Mouse (Mus musculus) adrenal gland, adult 8-10 months (tissue): ENCODE measurements around the gene Baz1b. TPM values are rescaled to one million over a fixed set of nuclear protein-coding genes. Genes with fewer than 3 reads are reported as not detected.

Source experiments
- DNase-seq: peaks from one replicate; pipeline ENCODE4 v3.0.0; 2022
- total RNA-seq, 4 experiments: library from RNA; stranded (reverse); gene quantifications; 2 replicates each; pipeline ENCODE4 v1.2.4; 2022

Gene Baz1b
- total RNA-seq = 100 to 1,000 TPM in 1 of 4 experiments, 10 to 100 TPM in 3; 71.4 to 118 (median 94.8) TPM

DNA sequence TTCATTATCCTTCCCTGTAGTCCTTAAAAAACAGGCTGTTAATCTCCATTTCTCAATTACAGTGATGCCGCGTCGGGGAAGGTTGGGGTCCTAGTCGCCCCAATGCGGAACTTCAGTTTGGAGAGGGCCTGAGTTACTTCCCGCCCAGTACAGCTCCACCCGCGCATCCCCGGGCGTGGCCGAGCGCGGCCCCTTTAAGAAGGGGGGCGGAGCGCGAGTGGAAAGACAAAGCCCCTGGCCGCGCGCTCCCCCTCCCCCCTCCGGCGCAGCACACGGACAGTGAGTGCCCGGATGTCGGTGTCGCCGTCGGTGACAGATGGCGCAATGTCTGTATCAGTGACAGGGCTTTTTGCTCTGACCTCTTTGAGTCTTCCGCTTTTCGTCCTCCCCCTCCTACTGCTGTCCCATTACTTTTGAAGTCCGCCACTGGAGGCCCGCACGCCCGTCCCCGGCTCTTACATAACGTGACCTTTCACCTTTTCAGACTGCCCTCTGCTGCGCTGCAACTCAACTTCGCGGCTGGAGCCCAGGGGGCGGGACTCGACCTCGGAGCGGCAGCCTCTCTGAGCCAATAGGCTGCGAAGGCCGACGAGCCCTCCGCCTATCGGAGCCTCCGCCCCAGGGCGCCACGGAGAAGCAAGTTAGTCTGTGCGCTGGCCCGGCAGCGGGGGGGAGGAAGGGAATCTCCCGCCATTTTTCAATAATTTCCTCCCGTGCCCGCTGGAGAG lies at the start of gene Baz1b:
Gene Baz1b, plus strand, starts transcription at position 644 of the 728 bp plus-strand sequence.
- peak; percentile 99 for DNase-seq

DNA sequence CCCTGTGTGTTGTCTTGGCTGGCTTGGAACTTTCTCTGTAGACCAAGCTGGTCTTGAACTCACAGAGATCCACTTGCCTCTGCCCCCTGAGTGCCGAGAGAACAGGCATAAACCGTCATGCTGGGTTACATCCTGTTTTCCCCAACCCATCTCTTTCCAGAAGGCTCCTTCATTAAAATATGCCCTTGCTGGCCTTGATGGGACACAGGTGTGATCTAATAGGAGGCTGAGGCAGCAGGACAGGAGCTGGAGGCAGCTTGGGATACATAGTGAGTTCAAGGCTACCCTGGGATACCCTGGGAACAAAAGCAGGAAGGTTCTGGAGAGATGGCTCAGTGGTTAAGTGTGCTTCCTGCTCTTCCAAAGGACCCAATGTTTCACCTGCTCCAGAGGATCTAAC lies 47.2 kb upstream of the Baz1b start:
- no peak for DNase-seq

DNA sequence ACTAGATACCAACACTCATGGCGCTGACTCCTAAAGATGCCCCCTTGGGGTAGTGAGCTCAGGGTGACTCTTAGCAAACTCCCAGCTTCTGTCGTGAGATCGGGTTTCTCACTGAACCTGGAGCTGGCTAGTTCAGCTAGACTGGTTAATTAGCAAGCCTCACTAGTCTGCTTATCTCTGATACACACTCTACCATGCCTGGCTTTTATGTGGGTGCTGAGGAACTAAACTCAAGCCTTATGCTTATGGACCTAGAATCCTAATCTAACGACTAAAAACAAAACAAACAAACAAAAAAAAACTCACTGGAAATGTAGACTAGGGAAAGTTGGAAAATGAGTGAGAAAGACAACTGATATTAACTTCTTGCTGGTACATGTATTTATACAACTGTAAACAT lies 42.6 kb upstream of the Baz1b start:
- no peak for DNase-seq

DNA sequence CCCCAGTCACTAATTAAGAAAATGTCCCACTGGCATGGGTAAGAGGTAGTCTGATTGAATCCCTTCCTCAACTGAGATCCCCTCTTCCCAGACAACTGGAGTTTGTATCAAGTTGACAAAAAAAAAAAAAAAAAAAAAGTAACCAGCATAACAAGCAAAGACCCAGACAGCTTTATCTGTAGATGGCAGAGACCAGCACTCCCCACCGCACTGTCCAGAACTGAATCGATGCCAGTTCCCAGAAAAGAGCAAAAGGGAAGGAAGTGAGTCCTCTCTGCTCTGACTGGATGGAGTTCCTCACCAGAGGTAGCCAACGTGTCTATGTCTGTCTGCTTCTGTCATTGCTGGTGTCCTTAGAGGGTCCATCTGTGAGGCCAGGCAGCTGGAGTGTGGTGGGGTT lies 41.5 kb upstream of the Baz1b start:
- DNase-seq = no peak

DNA sequence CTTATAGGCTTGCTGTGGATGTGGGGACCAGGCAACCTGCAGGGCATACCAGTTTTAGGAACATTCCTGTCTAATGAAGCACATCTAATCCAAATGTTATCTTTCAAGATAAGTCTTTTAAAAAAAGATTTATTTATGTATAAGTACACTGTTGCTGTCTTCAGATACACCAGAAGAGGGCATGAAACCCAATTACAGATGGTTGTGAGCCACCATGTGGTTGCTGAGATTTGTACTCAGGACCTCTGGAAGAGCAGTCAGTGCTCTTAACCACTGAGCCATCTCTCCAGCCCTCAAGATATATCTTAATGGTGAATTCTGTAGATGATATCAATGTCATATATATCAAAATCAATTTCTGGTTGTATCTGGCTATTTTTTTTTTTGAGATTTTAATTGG lies 41.1 kb upstream of the Baz1b start:
- DNase-seq = no peak

DNA sequence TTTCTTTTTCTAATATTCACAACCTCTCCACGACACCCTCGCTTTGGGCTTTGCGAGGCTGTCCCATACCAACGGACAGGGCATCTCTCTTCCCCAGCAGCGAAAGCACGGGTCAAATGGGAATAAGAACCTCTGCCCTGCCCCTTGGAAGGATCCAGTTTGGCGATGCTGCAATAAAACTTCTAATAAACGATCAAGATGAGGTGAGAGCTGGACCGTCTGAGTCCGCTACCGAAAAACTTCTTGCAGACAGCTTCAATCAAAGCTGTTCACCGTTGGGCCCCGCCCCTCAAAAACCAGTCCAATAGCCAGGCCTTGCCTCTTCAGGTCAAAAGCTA lies 38.4 kb upstream of the Baz1b start:
- DNase-seq = no peak

DNA sequence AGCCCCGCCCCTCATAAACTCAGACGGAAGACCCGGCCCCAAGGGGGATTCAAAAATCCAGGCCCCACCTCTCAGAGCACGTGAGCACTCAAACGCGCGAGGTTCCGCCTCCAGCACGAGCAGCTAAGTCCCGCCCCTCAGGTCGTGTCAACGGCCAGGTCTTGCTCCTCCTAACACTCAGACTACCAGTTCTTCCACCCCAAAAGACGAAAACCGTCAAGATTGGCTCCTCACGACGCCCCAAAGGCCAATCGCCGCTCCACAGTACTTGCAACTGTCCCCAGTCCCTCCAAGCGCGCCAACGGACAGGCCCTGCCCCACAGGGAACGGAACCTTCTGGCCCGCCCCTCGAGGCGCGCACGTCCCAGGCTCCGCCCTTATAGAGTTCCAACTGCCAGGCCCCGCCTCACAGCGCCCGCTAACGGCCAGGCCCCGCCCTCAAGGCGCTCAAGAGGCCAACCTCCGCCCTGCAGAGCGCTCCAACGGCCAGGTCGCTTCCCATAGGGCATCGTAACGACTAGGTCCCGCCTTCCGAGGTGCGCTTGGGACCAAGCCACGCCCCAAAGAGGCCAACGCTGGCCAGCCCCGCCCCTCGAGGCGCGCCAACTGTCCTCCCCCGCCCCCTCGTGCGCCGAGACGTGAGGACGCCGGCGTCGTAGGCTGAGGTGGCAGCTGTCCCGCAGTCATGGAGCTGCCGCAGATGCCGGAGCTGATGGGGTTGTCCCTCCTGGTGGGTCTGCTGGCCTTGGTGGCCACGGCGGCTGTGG lies 37.8 kb upstream of the Baz1b start, which contains the start of gene Tbl2:
Gene Tbl2, plus strand, starts transcription at position 605 of the 767 bp plus-strand sequence.
- DNase-seq = peak; percentile 99

DNA sequence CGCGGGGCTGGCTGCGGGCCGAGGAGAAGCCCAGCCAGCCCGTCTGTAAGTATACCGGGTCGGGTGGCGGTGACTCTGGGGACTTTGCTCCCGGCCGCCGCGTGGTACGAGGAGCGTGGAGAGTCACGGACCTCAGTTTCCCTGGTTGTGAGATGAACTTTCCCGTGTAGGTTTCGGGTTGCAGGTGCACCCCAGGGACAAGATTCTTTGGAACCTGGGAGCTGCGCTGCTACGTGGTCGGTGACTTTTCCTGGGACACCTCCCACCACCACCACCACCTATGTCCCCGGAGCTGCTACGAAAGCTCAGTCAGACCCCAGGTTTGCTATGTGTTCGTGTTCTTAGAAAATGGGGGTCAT lies 37.3 kb upstream of the Baz1b start:
- DNase-seq = no peak

DNA sequence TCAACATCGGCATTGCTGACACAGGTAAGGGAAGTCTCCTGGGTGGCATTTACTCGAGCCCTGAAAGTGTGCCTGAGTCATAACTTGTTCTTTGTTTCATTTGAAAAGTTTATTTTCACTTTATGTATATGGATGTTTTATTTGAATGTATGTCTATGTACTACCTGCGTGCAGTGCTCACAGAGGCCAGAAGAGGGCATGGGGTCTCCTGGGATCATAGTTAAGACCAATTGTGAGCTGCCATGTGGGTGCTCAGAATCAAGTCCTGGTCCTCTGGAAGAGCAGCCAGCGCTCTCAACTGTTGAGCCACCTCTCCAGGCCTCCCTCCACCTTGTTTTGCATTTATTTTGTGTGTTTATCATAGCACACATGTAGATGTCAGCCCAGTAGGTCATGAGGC lies 30.6 kb upstream of the Baz1b start:
- no peak for DNase-seq

DNA sequence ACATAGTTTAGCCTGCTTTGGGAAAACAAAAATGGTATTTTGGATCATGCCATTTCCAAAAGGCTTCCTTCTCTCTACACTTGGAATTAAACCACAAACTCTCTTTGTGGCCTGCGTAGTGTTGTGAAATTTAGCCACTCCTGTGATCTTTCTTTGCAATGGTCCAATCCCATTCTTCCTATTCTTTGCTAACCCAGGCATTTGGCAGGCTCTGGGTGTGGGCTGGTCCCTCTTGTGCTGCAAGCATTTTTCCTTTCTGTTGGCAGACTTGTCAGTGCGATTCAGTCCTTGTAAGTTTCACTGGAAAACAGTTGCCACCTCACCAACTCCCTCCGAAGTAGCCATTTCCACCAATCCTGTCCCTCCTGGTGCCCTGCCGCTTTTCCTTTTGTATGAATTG lies 25.8 kb upstream of the Baz1b start:
- DNase-seq = peak; percentile 50

DNA sequence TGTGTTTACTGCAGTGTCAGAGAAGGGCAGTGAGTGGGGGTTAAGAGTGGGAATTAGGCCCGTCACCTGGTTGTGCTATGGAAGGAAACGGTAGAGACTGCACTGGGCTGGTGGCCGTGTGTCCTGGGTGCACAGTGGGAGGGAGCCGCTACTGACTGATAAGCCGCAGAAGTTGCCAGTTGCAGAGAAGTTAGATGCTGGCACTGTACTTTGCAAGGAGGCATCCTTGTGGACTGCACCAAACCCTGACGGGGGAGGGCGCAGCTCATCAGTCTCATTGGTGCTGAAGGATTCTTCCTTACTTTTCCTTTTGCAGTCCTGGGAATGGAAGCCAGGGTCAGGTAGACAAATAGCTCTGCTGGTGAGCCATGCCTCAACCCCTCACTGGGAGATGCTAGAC lies 25.4 kb upstream of the Baz1b start:
- no peak for DNase-seq

DNA sequence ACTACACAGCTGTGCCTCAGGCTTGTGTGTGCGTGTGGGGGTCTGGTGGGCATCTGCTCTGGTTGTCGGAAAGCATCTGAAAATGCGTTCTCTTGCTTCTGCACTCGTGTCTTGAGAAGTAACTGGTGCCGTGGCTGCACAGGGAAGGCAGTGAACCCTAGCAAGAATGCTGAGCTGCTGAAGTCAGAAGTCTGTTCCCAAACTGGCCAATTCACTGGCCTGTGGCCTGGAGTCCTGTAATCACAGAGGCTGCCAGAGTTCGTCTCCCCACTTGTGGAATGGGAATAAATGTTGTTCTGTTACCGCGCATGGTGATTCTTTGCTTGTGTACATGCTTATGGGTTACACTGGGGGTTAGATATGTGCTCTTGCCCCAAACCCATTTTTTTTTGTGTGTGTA lies 24.7 kb upstream of the Baz1b start:
- DNase-seq = no peak

DNA sequence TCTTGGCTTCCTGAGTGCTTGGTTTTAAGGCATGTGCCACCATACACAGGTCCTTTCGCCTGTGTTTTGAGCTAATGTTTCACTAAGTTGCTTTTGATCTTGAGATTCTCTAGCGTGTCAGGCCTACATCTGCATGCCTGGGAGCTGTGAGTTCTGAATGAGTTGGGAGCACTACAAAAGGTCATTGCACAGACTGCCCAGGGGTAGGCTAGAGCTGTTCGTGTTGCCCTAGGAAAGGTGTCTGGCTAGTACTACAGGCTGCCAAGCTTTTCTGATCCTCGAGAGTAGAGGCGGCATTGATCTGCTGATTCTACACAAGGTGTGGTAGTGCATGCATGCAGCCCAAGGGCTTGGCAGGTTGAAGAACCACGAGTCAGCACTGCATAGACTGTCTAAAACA lies 24.2 kb upstream of the Baz1b start:
- DNase-seq = no peak

DNA sequence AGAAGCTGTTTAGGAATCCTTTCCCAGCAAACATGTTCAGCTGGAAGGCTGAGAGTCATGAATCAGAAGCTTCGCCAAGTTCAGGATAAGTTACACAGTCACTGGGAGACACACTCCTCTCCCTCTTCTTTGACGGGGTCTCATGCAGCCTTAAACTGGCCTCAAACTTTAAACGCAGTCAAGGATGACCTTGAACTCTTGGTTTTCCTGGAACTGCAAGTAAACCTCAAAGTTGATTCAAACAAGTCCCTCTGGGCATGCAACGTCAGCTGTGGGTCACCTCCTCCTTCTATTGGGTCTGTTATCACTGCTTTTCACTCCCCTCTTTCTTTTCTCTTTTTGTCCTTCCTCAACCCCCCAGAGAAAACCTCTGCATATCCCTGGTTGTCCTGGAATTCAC lies 20.2 kb upstream of the Baz1b start:
- DNase-seq = no peak

DNA sequence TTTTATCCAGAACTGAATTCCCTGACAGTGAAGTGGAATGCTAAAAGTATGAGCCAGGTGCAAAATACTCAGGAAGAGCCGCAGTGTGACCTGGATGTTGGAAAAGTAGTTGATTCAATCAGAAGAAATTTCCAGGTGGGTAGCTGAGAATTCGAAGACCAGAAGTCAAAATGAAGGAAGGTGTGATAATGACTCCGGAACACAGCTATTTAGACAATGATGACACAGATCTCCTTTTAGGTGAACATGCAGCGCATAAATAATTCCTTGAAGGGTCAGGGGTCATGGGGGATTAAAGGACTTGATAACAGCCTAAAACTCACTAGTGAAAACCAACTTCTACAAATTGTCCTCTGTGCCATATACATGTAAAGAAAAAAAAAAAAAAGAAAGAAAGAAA lies 19.6 kb upstream of the Baz1b start:
- DNase-seq = no peak

DNA sequence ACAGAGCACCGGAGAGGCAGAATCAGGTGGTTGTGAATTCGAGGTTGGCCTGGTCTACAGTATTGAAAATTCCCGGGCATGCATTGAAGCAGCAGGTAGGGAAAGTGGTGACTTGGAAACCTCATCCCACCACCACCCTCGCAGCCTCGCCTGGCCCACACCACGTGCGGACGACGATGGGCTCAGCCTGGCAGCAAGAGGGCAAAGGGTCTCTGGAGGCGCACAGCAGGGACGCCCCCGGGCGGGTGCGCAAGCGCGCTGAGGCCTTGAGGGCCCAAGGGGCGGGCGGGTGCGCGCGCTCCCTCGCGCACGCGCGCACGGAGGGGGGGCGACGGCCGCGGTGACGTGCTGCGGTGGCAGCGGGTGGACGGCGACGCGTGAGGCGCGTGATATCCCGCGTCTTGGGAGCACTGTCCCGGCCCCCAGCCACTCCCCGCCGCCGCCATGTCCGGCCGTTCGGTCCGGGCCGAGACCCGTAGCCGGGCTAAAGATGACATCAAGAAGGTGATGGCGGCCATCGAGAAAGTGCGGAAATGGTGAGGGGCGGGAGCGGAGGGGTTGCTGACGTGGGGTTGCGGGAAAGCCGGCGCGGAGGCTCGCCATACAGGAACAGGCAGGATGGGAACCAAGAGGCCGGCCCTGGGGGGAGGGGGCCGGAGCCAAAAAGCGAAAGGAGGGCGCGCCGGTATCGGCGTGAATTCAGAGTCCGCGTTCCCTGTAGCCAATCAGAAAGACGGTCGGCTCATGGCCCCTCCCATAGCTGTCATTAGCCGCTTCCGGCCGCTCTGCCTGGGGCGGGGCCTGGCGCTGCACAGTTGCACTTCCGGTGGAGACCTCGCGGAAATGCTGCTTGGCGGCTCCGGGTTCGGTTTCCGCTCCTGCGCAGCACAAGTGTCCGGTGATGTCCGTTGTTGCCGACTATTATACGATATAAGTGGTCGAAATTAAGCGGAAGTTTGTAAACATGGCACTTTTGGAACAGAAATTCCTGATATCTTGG lies 18.7 kb upstream of the Baz1b start, which contains the start of gene Bcl7b:
Gene Bcl7b, plus strand, starts transcription at position 221 of the 1,000 bp plus-strand sequence.
- DNase-seq = peak; percentile 98

DNA sequence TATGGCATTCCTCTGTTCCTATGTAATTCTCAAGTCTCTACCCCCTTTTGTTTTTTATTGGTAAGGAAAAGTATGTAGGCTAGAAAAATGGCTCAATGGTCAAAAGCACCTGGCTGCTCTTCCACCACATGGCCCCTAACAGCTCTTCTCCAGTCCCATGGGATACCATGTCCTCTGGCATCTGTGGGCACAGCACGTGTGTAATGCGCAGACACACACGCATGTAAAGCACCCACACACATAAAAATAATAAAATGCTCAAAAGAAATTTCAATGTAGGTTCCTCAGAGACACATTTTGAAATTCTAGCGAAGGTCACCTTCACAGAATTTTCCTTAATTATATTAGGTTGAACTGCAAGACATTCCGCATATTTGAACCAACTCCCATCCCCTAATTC lies 17.6 kb upstream of the Baz1b start:
- no peak for DNase-seq

DNA sequence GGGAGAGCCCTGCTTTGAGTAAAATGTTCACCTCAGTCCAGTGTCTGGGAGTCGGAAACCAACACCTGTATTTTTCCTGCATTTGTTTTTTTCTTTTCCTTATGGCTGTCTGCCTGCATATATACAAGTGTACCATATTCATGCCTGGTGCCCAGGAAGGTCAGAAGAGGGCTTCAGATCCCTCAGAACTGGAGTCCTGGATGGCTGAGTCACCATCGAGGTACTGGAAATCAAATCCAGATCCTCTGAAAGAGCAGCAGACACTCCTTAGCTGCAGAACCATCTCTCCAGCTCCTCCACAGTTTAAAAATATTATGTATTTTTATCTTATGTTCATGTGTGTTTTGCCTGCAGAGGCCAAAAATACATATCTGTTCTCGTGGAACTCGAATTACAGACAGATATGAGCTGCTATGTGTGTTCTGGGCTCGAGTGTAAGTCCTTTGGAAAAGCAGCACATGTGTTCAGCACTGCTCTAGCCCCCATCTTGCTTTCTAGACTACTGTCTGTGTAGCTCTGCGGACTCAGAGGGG lies 15.3 kb upstream of the Baz1b start:
- no peak for DNase-seq

DNA sequence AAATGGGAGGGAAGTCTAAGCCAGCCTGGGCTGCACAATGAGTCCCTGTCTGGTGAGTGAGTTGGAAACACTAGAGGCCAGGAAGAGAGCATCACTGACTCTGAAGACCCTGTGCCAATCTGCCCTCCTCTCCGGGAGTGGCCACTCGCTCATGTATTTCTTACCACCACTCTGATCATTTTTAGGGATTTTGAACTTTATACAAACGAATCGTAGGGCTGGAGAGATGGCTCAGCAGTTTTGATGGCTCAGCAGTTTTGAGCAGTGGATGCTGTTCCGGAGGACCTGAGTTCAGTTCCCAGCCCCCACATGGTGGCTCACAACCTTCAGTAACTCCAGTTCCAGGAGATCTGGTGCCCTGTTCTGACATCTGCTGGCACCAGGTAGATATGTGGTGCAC lies 14.1 kb upstream of the Baz1b start:
- no peak for DNase-seq

DNA sequence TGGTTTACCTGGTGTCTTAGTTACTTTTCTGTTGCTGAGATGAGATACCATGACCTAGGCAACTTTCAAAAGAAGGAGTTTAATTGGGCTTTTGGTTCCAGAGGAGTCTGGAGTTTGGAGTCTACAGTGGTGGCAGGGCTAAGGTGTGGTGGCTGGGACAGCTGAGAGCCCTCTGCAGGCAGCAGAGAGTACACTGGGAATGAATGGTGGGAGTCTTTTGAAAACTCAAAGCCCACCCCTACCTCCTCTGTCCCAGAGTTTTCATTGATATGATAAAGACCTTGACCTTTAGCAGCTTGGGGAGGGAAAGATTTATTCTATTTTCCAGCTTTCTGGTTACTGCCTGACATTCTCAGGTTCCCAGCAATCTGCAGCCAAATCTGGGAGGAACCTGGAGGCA lies 12.0 kb upstream of the Baz1b start:
- DNase-seq = no peak

DNA sequence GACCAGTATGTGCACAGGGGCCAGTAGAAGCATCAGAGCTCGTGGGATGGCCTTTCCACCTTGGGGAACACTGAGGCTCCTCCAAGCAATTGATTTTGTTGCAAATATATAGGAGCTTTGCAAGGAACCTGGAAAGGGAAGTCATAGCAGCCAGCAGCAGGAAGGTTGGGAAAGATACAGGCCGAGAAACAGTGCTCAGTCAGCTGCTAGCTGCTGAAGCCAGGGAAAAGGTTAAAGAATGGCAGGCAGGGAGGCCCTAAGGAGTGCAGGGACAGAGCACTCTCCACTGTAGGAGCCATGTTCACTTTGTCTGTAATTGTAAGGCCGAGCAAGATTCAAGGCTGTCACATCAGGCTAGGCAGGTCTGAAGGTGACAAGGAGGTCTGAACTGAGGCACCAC lies 8.5 kb upstream of the Baz1b start:
- DNase-seq = no peak

DNA sequence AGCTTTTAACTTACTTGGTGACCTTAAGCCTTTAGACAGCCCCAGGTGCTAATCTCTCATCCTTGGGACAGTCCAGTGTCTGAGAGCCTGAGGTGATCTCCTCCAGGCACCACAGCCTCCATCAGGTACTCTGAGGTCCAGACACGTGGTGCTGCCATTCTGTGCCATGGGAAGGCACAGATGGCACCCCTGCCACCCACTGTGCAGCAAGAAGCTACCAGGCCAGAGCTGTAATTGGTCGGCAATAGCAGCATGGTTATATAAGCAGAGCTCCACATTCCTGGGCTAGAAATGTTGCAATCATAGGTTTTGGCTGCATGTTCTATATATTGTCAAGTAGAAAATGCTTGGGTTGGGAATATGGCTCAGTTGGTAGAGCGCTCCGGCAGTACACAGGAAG lies 8.1 kb upstream of the Baz1b start:
- no peak for DNase-seq

DNA sequence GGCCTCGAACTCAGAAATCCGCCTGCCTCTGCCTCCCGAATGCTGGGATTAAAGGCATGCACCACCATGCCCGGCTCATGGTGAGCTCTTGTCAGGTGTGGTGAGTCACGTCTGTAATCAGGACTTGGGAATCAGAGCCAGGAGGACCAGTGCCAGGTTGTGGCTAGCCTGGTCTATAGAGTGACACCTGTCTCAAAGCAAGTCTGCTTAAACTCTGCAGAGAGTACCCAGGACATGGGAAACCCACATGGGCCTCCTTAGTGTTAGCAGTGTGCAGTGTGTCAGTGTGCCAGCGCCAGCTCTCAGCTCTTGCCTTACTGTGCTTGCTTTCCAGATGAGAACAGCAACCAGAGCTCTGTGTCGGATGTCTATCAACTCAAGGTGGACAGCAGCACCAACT lies 7.4 kb upstream of the Baz1b start:
- no peak for DNase-seq
